Mouse (Mus musculus) MEL (cell line): Measurements from ENCODE around the gene Adarb1. TPM values are rescaled to one million over a fixed set of nuclear protein-coding genes. Genes with fewer than 3 reads are reported as not detected.

Source experiments
- DNase-seq: peaks from one replicate; pipeline ENCODE4 v3.0.0; 2011; ENCODE audit warnings: low read depth, low spot score
- H3K27ac ChIP-seq: 2 replicates; pipeline ENCODE4 v1.5.1; 2012; ENCODE audit warnings: low read depth, mild to moderate bottlenecking, control low read depth, low read length, moderate library complexity; ENCODE audit not compliant: control insufficient read depth
- H3K27me3 ChIP-seq, 2 experiments: fragments of 150-350 bp in 1 of 2; sonication (generic) in 1 of 2; 2 replicates each; pipeline ENCODE4 v1.6.1; 2012; ENCODE audit warnings: low read length in 2 of 2, mild to moderate bottlenecking in 2 of 2, improper control_type of control experiment in 1 of 2, moderate library complexity in 1 of 2; ENCODE audit not compliant: insufficient read depth in 2 of 2, control insufficient read depth in 1 of 2
- H3K36me3 ChIP-seq, 2 experiments: 2 replicates each; pipeline ENCODE4 v1.6.1; 2012 to 2014; ENCODE audit warnings: low read length in 2 of 2, improper control_type of control experiment in 1 of 2, inconsistent platforms in 1 of 2, mild to moderate bottlenecking in 1 of 2; ENCODE audit not compliant: insufficient read depth in 2 of 2, control insufficient read depth in 1 of 2
- H3K4me1 ChIP-seq, 2 experiments: fragments of 150-350 bp in 1 of 2; sonication (generic) in 1 of 2; 2 replicates each; pipeline ENCODE4 v1.6.1; 2012; ENCODE audit warnings: low read length in 2 of 2, improper control_type of control experiment in 1 of 2, mild to moderate bottlenecking in 1 of 2; ENCODE audit not compliant: insufficient read depth in 2 of 2, control insufficient read depth in 1 of 2
- H3K4me3 ChIP-seq, 2 experiments: fragments of 150-350 bp in 1 of 2; sonication (generic) in 1 of 2; 2 replicates each; pipeline ENCODE4 v1.5.1; 2012; ENCODE audit warnings: low read depth in 2 of 2, low read length in 2 of 2, mild to moderate bottlenecking in 2 of 2, moderate library complexity in 2 of 2, control low read depth in 1 of 2, improper control_type of control experiment in 1 of 2; ENCODE audit not compliant: control insufficient read depth in 1 of 2, insufficient read depth in 1 of 2
- H3K79me2 ChIP-seq: 2 replicates; pipeline ENCODE4 v1.6.1; 2012; ENCODE audit warnings: mild to moderate bottlenecking, low read length, moderate library complexity; ENCODE audit not compliant: control insufficient read depth, poor library complexity, insufficient read depth
- H3K9ac ChIP-seq: 2 replicates; pipeline ENCODE4 v1.6.1; 2012; ENCODE audit warnings: low read depth, mild to moderate bottlenecking, control low read depth, low read length, moderate library complexity; ENCODE audit not compliant: control insufficient read depth, poor library complexity, severe bottlenecking
- H3K9me3 ChIP-seq: fragments of 150-350 bp; sonication (generic); replicated peaks from 2 replicates; pipeline ENCODE4 v1.6.1; 2012; ENCODE audit warnings: mild to moderate bottlenecking, low read length, improper control_type of control experiment, moderate library complexity; ENCODE audit not compliant: insufficient read depth
- CHD1 ChIP-seq: IDR thresholded peaks from 2 replicates; pipeline ENCODE4 v1.6.1; 2012; ENCODE audit warnings: low read depth, mild to moderate bottlenecking, inconsistent platforms, low read length, improper control_type of control experiment
- ELF1 ChIP-seq: IDR thresholded peaks from 2 replicates; pipeline ENCODE4 v1.6.1; 2014; ENCODE audit warnings: low read depth, mild to moderate bottlenecking, inconsistent platforms, low read length, improper control_type of control experiment, moderate library complexity
- EP300 ChIP-seq, 2 experiments: IDR thresholded peaks; 2 replicates each; pipeline ENCODE4 v1.6.1; 2011; ENCODE audit warnings: improper control_type of control experiment in 2 of 2, low read length in 2 of 2, low read depth in 1 of 2, mild to moderate bottlenecking in 1 of 2
- GABPA ChIP-seq: IDR thresholded peaks from 2 replicates; pipeline ENCODE4 v1.6.1; 2012; ENCODE audit warnings: low read depth, mild to moderate bottlenecking, inconsistent platforms, low read length, improper control_type of control experiment, moderate library complexity
- JUND ChIP-seq: IDR thresholded peaks from 2 replicates; pipeline ENCODE4 v1.6.1; 2011; ENCODE audit warnings: low read depth, mild to moderate bottlenecking, improper control_type of control experiment, low read length
- KAT2A ChIP-seq: conservative IDR thresholded peaks from 2 replicates; pipeline ENCODE4 v1.6.1; 2012; ENCODE audit warnings: low read depth, low read length, improper control_type of control experiment, inconsistent platforms
- MAFK ChIP-seq: IDR thresholded peaks from 2 replicates; pipeline ENCODE4 v1.6.1; 2011; ENCODE audit warnings: low read depth, mild to moderate bottlenecking, low read length, improper control_type of control experiment, borderline replicate concordance
- MXI1 ChIP-seq: IDR thresholded peaks from 2 replicates; pipeline ENCODE4 v1.6.1; 2011; ENCODE audit warnings: mild to moderate bottlenecking, low read depth, low read length, improper control_type of control experiment
- MYB ChIP-seq: IDR thresholded peaks from 2 replicates; pipeline ENCODE4 v1.6.1; 2011; ENCODE audit warnings: mild to moderate bottlenecking, low read depth, low read length, improper control_type of control experiment
- MYC ChIP-seq: IDR thresholded peaks from 2 replicates; pipeline ENCODE4 v1.6.1; 2011; ENCODE audit warnings: low read depth, mild to moderate bottlenecking, low read length, improper control_type of control experiment, moderate library complexity
- NELFE ChIP-seq: IDR thresholded peaks from 2 replicates; pipeline ENCODE4 v1.6.1; 2011; ENCODE audit warnings: low read depth, low read length, improper control_type of control experiment
- NRF1 ChIP-seq: IDR thresholded peaks from 2 replicates; pipeline ENCODE4 v1.6.1; 2014; ENCODE audit warnings: low read depth, mild to moderate bottlenecking, inconsistent platforms, low read length, improper control_type of control experiment, moderate library complexity; ENCODE audit not compliant: poor library complexity, insufficient read depth, severe bottlenecking
- POLR2A ChIP-seq, 2 experiments: IDR thresholded peaks; 2 replicates each; pipeline ENCODE4 v1.6.1; 2011 to 2012; ENCODE audit warnings: low read length in 2 of 2, mild to moderate bottlenecking in 2 of 2, control low read depth in 1 of 2, improper control_type of control experiment in 1 of 2, low read depth in 1 of 2, moderate library complexity in 1 of 2; ENCODE audit not compliant: control insufficient read depth in 1 of 2, insufficient read depth in 1 of 2, poor library complexity in 1 of 2
- POLR2AphosphoS2 ChIP-seq: IDR thresholded peaks from 2 replicates; pipeline ENCODE4 v1.6.1; 2011; ENCODE audit warnings: low read length, improper control_type of control experiment
- RAD21 ChIP-seq: IDR thresholded peaks from 2 replicates; pipeline ENCODE4 v1.6.1; 2011; ENCODE audit warnings: mild to moderate bottlenecking, low read depth, low read length, improper control_type of control experiment
- RCOR1 ChIP-seq: IDR thresholded peaks from 2 replicates; pipeline ENCODE4 v1.6.1; 2012; ENCODE audit warnings: low read depth, mild to moderate bottlenecking, inconsistent platforms, low read length, improper control_type of control experiment
- SMC3 ChIP-seq: IDR thresholded peaks from 2 replicates; pipeline ENCODE4 v1.6.1; 2011; ENCODE audit warnings: low read depth, low read length, improper control_type of control experiment
- TCF12 ChIP-seq: IDR thresholded peaks from 2 replicates; pipeline ENCODE4 v1.6.1; 2014; ENCODE audit warnings: low read depth, mild to moderate bottlenecking, inconsistent platforms, low read length, improper control_type of control experiment, moderate library complexity
- UBTF ChIP-seq: IDR thresholded peaks from 2 replicates; pipeline ENCODE4 v1.6.1; 2012; ENCODE audit warnings: low read depth, mild to moderate bottlenecking, inconsistent platforms, low read length, improper control_type of control experiment, moderate library complexity, borderline replicate concordance; ENCODE audit not compliant: insufficient read depth
- USF2 ChIP-seq, 2 experiments: IDR thresholded peaks; 2 replicates each; pipeline ENCODE4 v1.6.1; 2011 to 2012; ENCODE audit warnings: improper control_type of control experiment in 2 of 2, low read length in 2 of 2, borderline replicate concordance in 1 of 2, inconsistent platforms in 1 of 2, low read depth in 1 of 2, mild to moderate bottlenecking in 1 of 2; ENCODE audit not compliant: insufficient read depth in 1 of 2
- ZC3H11A ChIP-seq: IDR thresholded peaks from 2 replicates; pipeline ENCODE4 v1.6.1; 2012; ENCODE audit warnings: low read depth, mild to moderate bottlenecking, inconsistent platforms, low read length, improper control_type of control experiment
- ZMIZ1 ChIP-seq: IDR thresholded peaks from 2 replicates; pipeline ENCODE4 v1.6.1; 2012; ENCODE audit warnings: low read depth, mild to moderate bottlenecking, inconsistent platforms, low read length, improper control_type of control experiment, moderate library complexity
- polyA plus RNA-seq, 2 experiments: library from polyadenylated mRNA; stranded (reverse) in 1 of 2; unstranded in 1 of 2; fragments of >175 nt in 1 of 2; fragments of >200 nt in 1 of 2; gene quantifications; 2 replicates each; pipeline versions ENCODE4 v1.2.1 to v1.2.4; 2012; ENCODE audit warnings: low replicate concordance in 2 of 2, low read depth in 1 of 2; ENCODE audit not compliant: insufficient read length in 2 of 2, insufficient read depth in 1 of 2, missing spikeins in 1 of 2
- total RNA-seq: library from RNA; depleted of rRNA; stranded (reverse); fragments of 300-350 nt; gene quantifications from 2 replicates; pipeline ENCODE4 v1.2.3, GENCODE M21; 2012

The Adarb1 gene
- total and polyA plus RNA-seq, 3 experiments: 2.4 to 3.8 TPM; not detected in 1

DNA sequence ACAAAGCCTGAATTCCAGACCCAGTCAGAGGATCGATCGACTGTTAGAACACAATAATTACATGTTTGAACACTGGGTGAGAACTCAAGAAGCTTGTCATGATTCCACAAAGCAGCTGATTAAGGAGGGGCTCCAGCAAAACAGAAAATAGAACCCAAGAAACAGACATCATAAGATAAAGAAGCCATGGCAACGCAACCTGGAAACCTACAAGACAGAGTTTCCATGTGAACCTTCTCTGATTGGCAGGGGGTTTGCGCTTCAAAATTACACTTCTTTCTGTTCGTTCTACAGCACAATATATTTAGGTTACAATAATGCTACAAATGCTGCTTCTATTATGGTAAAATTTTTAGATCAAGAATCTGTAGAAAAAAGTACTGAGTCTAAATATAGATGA lies 47.9 kb downstream of the Adarb1 start:
- no peaks in the 10 kb centered on the region for H3K9me3 ChIP-seq
- TF ChIP-seq GABPA (no peak), CHD1 (no peak), NRF1 (no peak)
- TF ChIP-seq, all 39 proteins: peak for 0
- Histone ChIP-seq H3K36me3 (peaks cover 0 to 22% of the 10 kb centered on the region in 2 experiments; a peak in 2 of 4 replicates), H3K27me3 (no peaks in the 10 kb centered on the region), H3K79me2 (no peaks in the 10 kb centered on the region), H3K4me1 (peaks cover 2 to 20% of the 10 kb centered on the region in 2 experiments), H3K9ac (no peak overlapping the region), H3K4me3 (no peak overlapping the region), H3K27ac (no peak overlapping the region)
- no peak for DNase-seq

DNA sequence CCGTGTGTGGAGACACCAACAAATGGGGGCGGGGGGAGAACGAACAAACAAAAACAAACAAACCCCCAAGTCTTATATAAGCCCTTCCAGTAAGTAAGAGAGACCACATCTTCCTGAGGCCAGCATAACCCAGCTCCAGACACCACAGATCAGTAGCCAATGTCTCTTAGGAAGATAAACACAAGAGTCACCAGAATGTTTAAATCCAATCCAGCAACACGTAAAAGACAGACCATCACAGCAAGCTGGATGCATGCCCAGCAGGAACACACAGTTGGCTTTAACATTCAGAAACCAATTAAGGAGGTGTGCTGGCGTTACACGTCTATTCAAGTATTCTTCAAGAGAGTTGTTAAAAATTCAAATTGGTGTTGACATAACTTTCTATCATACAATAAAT lies 50.1 kb downstream of the Adarb1 start:
- no peaks in the 10 kb centered on the region for H3K9me3 ChIP-seq
- TF ChIP-seq POLR2AphosphoS2: no peak
- TF ChIP-seq MYC: no peak
- no peak for TF ChIP-seq ZC3H11A
- no peak for TF ChIP-seq MYB
- no peak for TF ChIP-seq KAT2A
- TF ChIP-seq MXI1: no peak
- TF ChIP-seq NELFE: no peak
- TF ChIP-seq RCOR1: no peak
- no peak for TF ChIP-seq USF2 (IDR thresholded peaks at IDR 0.05; ENCODE audit: borderline replicate concordance in 1 of 2, insufficient read depth in 1 of 2, low read depth in 1 of 2, low read length in 2 of 2)
- no peak for TF ChIP-seq EP300 (IDR thresholded peaks at IDR 0.05; ENCODE audit: low read depth in 1 of 2, low read length in 2 of 2)
- TF ChIP-seq JUND: no peak
- TF ChIP-seq UBTF: no peak
- TF ChIP-seq SMC3: no peak
- TF ChIP-seq RAD21: no peak
- TF ChIP-seq TCF12: no peak
- TF ChIP-seq GABPA: no peak
- TF ChIP-seq ELF1: no peak
- TF ChIP-seq POLR2A (IDR thresholded peaks at IDR 0.05; ENCODE audit: control insufficient read depth in 1 of 2, insufficient read depth in 1 of 2, low read depth in 1 of 2, low read length in 2 of 2, poor library complexity in 1 of 2): no peak
- no peak for TF ChIP-seq MAFK
- TF ChIP-seq ZMIZ1: no peak
- no peak overlapping the region for H3K9ac ChIP-seq
- peaks cover 0 to 5% of the 10 kb centered on the region in 2 experiments; a peak in 2 of 4 replicates for H3K27me3 ChIP-seq
- no peaks in the 10 kb centered on the region for H3K79me2 ChIP-seq
- H3K27ac ChIP-seq: no peak overlapping the region
- H3K4me3 ChIP-seq: no peak overlapping the region
- peaks cover 0 to 22% of the 10 kb centered on the region in 2 experiments; a peak in 2 of 4 replicates for H3K36me3 ChIP-seq
- DNase-seq: no peak
- H3K4me1 ChIP-seq: peaks cover 2 to 20% of the 10 kb centered on the region in 2 experiments
